Mouse (Mus musculus) midbrain, embryonic 10.5 days (tissue): ENCODE data around the gene Gm13030. TPM values are rescaled to one million over a fixed set of nuclear protein-coding genes. Genes with fewer than 3 reads are reported as not detected.
"Not testable (repeated sequence)": the region's sequence is repeated elsewhere in the genome, so short reads cannot be mapped to it uniquely, and the experiment has no call there.

ENCODE experiments used
- DNase-seq: peaks from one replicate; pipeline ENCODE4 v3.0.0-alpha.2; 2017; ENCODE audit warnings: low spot score
- H3K27ac ChIP-seq: fragments of 300-500 bp; sonication (generic); replicated peaks from 2 replicates; pipeline ENCODE4 v1.5.1; 2016; ENCODE audit warnings: mild to moderate bottlenecking
- H3K27me3 ChIP-seq: fragments of 300-500 bp; sonication (generic); 2 replicates; pipeline ENCODE4 v1.6.1; 2016; ENCODE audit warnings: low read depth, mild to moderate bottlenecking; ENCODE audit not compliant: poor library complexity, severe bottlenecking
- H3K36me3 ChIP-seq: fragments of 300-500 bp; sonication (generic); 2 replicates; pipeline ENCODE4 v1.6.1; 2016; ENCODE audit warnings: mild to moderate bottlenecking, moderate library complexity
- H3K4me1 ChIP-seq: fragments of 300-500 bp; sonication (generic); 2 replicates; pipeline ENCODE4 v1.6.1; 2016
- H3K4me3 ChIP-seq: fragments of 300-500 bp; sonication (generic); 2 replicates; pipeline ENCODE4 v1.5.1; 2016; ENCODE audit warnings: mild to moderate bottlenecking, moderate library complexity
- H3K9me3 ChIP-seq: fragments of 300-500 bp; sonication (generic); replicated peaks from 2 replicates; pipeline ENCODE4 v1.6.1; 2016; ENCODE audit warnings: mild to moderate bottlenecking
- WGBS: fragments of 180-500 bp; shearing (Covaris S2); methylation state at CpG from one replicate; pipeline ENCODE4 v1.1.7; 2016; 5-methylcytosine and 5-hydroxymethylcytosine counted together
- polyA plus RNA-seq: library from polyadenylated mRNA; unstranded; fragments of >200 nt; fragmentation: Nextera tagmentation; extraction: Ambion mirVana; gene quantifications from 2 replicates; pipeline ENCODE4 v1.2.1, GENCODE M21; 2016

Gm13030 gene
- polyA plus RNA-seq, 1 experiment from 2014 or later = not detected

GRCm38 (mm10) chr4:138825751-138826567 lies 47.8 kb downstream of the Gm13030 start:
- H3K9me3 ChIP-seq = peaks cover 19% of the 10 kb centered on the region; the same call in 1 of the 2 replicates
- WGBS = 72% methylated on average over 18 of the region's 18 CpGs
- H3K4me1 ChIP-seq = peaks cover 23% of the 10 kb centered on the region
- no peaks in the 10 kb centered on the region for H3K36me3 ChIP-seq
- no peaks in the 10 kb centered on the region for H3K27me3 ChIP-seq
- no peak for DNase-seq
- H3K27ac ChIP-seq = no peak overlapping the region
- no peak overlapping the region for H3K4me3 ChIP-seq

GRCm38 (mm10) chr4:138824660-138825059 lies 49.1 kb downstream of the Gm13030 start:
- WGBS = 85% methylated on average over 2 of the region's 2 CpGs
- DNase-seq = no peak
- Histone ChIP-seq H3K4me1 (peaks cover 13% of the 10 kb centered on the region; the same call in 1 of the 2 replicates), H3K4me3 (no peak overlapping the region), H3K9me3 (peaks cover 19% of the 10 kb centered on the region; the same call in 1 of the 2 replicates), H3K27ac (no peak overlapping the region), H3K27me3 (no peaks in the 10 kb centered on the region), H3K36me3 (no peaks in the 10 kb centered on the region)

- H3K36me3 ChIP-seq, H3K4me3 ChIP-seq, DNase-seq, H3K27ac ChIP-seq, H3K27me3 ChIP-seq: not testable (repeated sequence)
- peaks cover 19% of the 10 kb centered on the region; the same call in 1 of the 2 replicates for H3K9me3 ChIP-seq
- 81% methylated on average over 2 of the region's 2 CpGs for WGBS
- peaks cover 16% of the 10 kb centered on the region for H3K4me1 ChIP-seq
Measured at GRCm38 (mm10) chr4:138824161-138824560, 49.6 kb downstream of the Gm13030 start.

GRCm38 (mm10) chr4:138821036-138821435 lies 52.7 kb downstream of the Gm13030 start:
- Histone ChIP-seq H3K36me3 (no peaks in the 10 kb centered on the region), H3K9me3 (peaks cover 19% of the 10 kb centered on the region; the same call in 1 of the 2 replicates), H3K27ac (no peak overlapping the region), H3K27me3 (no peaks in the 10 kb centered on the region), H3K4me3 (no peak overlapping the region), H3K4me1 (peaks cover 15% of the 10 kb centered on the region)
- no peak for DNase-seq
- WGBS = 79% methylated on average over 2 of the region's 2 CpGs

Other genes with a start within 250 kb of the Gm13030 start
- gene Vwa5b1, start 238.1 kb downstream of the Gm13030 start, polyA plus RNA-seq = 0.33 and 0.46 TPM in 2 replicates
- 0.62 and 0.70 TPM in 2 replicates for gene Pla2g2c, start 149.2 kb downstream of the Gm13030 start, polyA plus RNA-seq
- gene Ubxn10, start 136.8 kb downstream of the Gm13030 start, polyA plus RNA-seq = 1.8 and 2.1 TPM in 2 replicates
- 0.47 and 0.62 TPM in 2 replicates for gene Pla2g2f, start 116.3 kb downstream of the Gm13030 start, polyA plus RNA-seq
- gene Pla2g2d, start 98.2 kb downstream of the Gm13030 start, polyA plus RNA-seq = 0.56 and 0.78 TPM in 2 replicates
- gene Pla2g5, start 10.5 kb downstream of the Gm13030 start, polyA plus RNA-seq = 0.22 and 0.37 TPM in 2 replicates
- gene Pla2g2e, start 4.0 kb upstream of the Gm13030 start, polyA plus RNA-seq = not detected in 2 replicates
- gene Otud3, start 40.0 kb upstream of the Gm13030 start, polyA plus RNA-seq = 2.1 and 3.0 TPM in 2 replicates
- not detected in 2 replicates for gene Rnf186, start 93.1 kb upstream of the Gm13030 start, polyA plus RNA-seq
- gene Tmco4, start 98.9 kb upstream of the Gm13030 start, polyA plus RNA-seq = 0.87 and 0.98 TPM in 2 replicates
- not detected in 2 replicates for gene Htr6, start 201.6 kb upstream of the Gm13030 start, polyA plus RNA-seq
- gene Nbl1, start 219.0 kb upstream of the Gm13030 start, polyA plus RNA-seq = 8.7 and 14.8 TPM in 2 replicates